In genomic region chr13:89548203-89548740, GRCm38 (mm10) we compare ENCODE assay signal across 9 mouse cellular contexts. TPM values are rescaled to one million over a fixed set of nuclear protein-coding genes. Genes with fewer than 3 reads are reported as not detected.
DNase-seq lines count a peak whose midpoint lies in the region; ATAC-seq and TF ChIP-seq lines count a peak whose summit lies in the region.
"Had no signal": no experiment of that assay in that cellular context is flagged by ENCODE, and none has a peak within 500 bp of the region (broad histone marks: within the 10 kb centered on the region; RNA-seq: fewer than 3 reads in every experiment).

No protein-coding gene starts in this region.

- H3K4me2 ChIP-seq in forebrain, embryonic 11.5 days (ENCODE audit: low read depth, low read length, severe bottlenecking): no peak overlapping the region
- no peak overlapping the region for H3K4me2 ChIP-seq in forebrain, embryonic 16.5 days (ENCODE audit: low read length)
- no peak overlapping the region for H3K4me2 ChIP-seq in kidney, embryonic 16.5 days (replicated peaks; ENCODE audit: low read depth, low read length)
- H3K4me2 ChIP-seq: neural tube, embryonic 12.5 days had no signal

- H3K36me3 ChIP-seq in forebrain, embryonic 11.5 days (ENCODE audit: control insufficient read depth, insufficient read depth, low read length): no peaks in the 10 kb centered on the region
- no peaks in the 10 kb centered on the region for H3K36me3 ChIP-seq in forebrain, embryonic 16.5 days (ENCODE audit: control insufficient read depth, insufficient read depth)
- no peaks in the 10 kb centered on the region for H3K36me3 ChIP-seq in kidney, embryonic 16.5 days (ENCODE audit: insufficient read depth, low read length)
- H3K36me3 ChIP-seq: neural tube, embryonic 12.5 days had no signal

- peak; percentile 50; the same call in 1 of the 2 replicates for ATAC-seq in forebrain, embryonic 11.5 days (replicated peaks; ENCODE audit: low FRiP score)
- ATAC-seq in forebrain, embryonic 16.5 days: no peak; the same call in 1 of the 2 replicates
- peak; percentile 70 for ATAC-seq in kidney, embryonic 16.5 days (ENCODE audit: low FRiP score, low TSS enrichment)

- H3K27ac ChIP-seq in forebrain, embryonic 11.5 days (ENCODE audit: low read depth, low read length): no peak overlapping the region
- H3K27ac ChIP-seq in forebrain, embryonic 16.5 days (ENCODE audit: low read length): no peak overlapping the region
- no peak overlapping the region for H3K27ac ChIP-seq in embryonic fibroblast, embryonic 13.5 days (ENCODE audit: insufficient read depth, low read length)
- no peak overlapping the region for H3K27ac ChIP-seq in kidney, embryonic 16.5 days (ENCODE audit: low read length)
- H3K27ac ChIP-seq: neural tube, embryonic 12.5 days had no signal

- DNase-seq in forebrain, embryonic 11.5 days (ENCODE audit: low spot score): peak; percentile 66
- DNase-seq in right cerebral cortex, postnatal 10 days (ENCODE audit: low spot score in 2 of 2): peak; percentile 67 to 80
- DNase-seq in right cerebral cortex, adult 18-20 months: no peak
- peak; percentile 73 for DNase-seq in lung, postnatal 10 days
- DNase-seq in thymus, postnatal 25 days: peak; percentile 18

- H3K27me3 ChIP-seq in forebrain, embryonic 11.5 days (ENCODE audit: control insufficient read depth, insufficient read depth, low read length): no peaks in the 10 kb centered on the region
- no peaks in the 10 kb centered on the region for H3K27me3 ChIP-seq in forebrain, embryonic 16.5 days (replicated peaks; ENCODE audit: control insufficient read depth, insufficient read depth, low read length)
- H3K27me3 ChIP-seq in kidney, embryonic 16.5 days (ENCODE audit: insufficient read depth, low read length): no peaks in the 10 kb centered on the region
- H3K27me3 ChIP-seq: neural tube, embryonic 12.5 days had no signal

- no peak overlapping the region for H3K9ac ChIP-seq in forebrain, embryonic 11.5 days (ENCODE audit: low read length)
- H3K9ac ChIP-seq in forebrain, embryonic 16.5 days (replicated peaks; ENCODE audit: low read depth, low read length): no peak overlapping the region
- no peak overlapping the region for H3K9ac ChIP-seq in kidney, embryonic 16.5 days (replicated peaks; ENCODE audit: low read length)
- H3K9ac ChIP-seq: neural tube, embryonic 12.5 days had no signal

- no peak for TF ChIP-seq POLR2A in embryonic fibroblast, embryonic 13.5 days (IDR thresholded peaks at IDR 0.05; ENCODE audit: low read depth, low read length)

- 37% methylated on average over 2 of the region's 2 CpGs for WGBS in forebrain, embryonic 11.5 days
- 12% methylated on average over 2 of the region's 2 CpGs for WGBS in forebrain, embryonic 16.5 days
- 10% methylated on average over 2 of the region's 2 CpGs for WGBS in kidney, embryonic 16.5 days

- no peaks in the 10 kb centered on the region for H3K9me3 ChIP-seq in forebrain, embryonic 11.5 days (ENCODE audit: control insufficient read depth, low read length)
- H3K9me3 ChIP-seq in forebrain, embryonic 16.5 days (ENCODE audit: control insufficient read depth, low read length): no peaks in the 10 kb centered on the region
- no peaks in the 10 kb centered on the region for H3K9me3 ChIP-seq in kidney, embryonic 16.5 days (ENCODE audit: low read length)
- H3K9me3 ChIP-seq: neural tube, embryonic 12.5 days had no signal

- H3K4me3 ChIP-seq in forebrain, embryonic 11.5 days (ENCODE audit: low read depth, low read length): no peak overlapping the region
- H3K4me3 ChIP-seq in forebrain, embryonic 16.5 days (replicated peaks; ENCODE audit: low read length): no peak overlapping the region
- H3K4me3 ChIP-seq in embryonic fibroblast, embryonic 13.5 days (ENCODE audit: insufficient read depth, low read length): no peak overlapping the region
- H3K4me3 ChIP-seq in kidney, embryonic 16.5 days (ENCODE audit: low read length): no peak overlapping the region
- H3K4me3 ChIP-seq: neural tube, embryonic 12.5 days had no signal

- H3K4me1 ChIP-seq in forebrain, embryonic 11.5 days (replicated peaks; ENCODE audit: control insufficient read depth, insufficient read depth, low read length): no peaks in the 10 kb centered on the region
- H3K4me1 ChIP-seq in forebrain, embryonic 16.5 days (replicated peaks; ENCODE audit: control insufficient read depth, insufficient read depth, low read length): no peaks in the 10 kb centered on the region
- no peaks in the 10 kb centered on the region for H3K4me1 ChIP-seq in embryonic fibroblast, embryonic 13.5 days (ENCODE audit: control insufficient read depth, insufficient read depth, low read length)
- no peaks in the 10 kb centered on the region for H3K4me1 ChIP-seq in kidney, embryonic 16.5 days (ENCODE audit: insufficient read depth, low read length)
- H3K4me1 ChIP-seq: neural tube, embryonic 12.5 days had no signal

- TF ChIP-seq CTCF in embryonic fibroblast, embryonic 13.5 days (IDR thresholded peaks at IDR 0.05; ENCODE audit: borderline replicate concordance, insufficient read depth, low read length): peak; percentile 23; the same call in 1 of the 2 replicates

RNA-seq across cellular contexts. Expression of gene Hapln1, which starts 8.7 kb away (rescaled TPM):
- 18.6 and 19.7 TPM in 2 replicates for polyA plus RNA-seq in forebrain, embryonic 11.5 days (2014; fragmentation: Nextera tagmentation; extraction: Ambion mirVana)
- polyA plus RNA-seq in forebrain, embryonic 16.5 days (2015; fragmentation: Nextera tagmentation; extraction: Ambion mirVana): 0.23 and 1.8 TPM in 2 replicates
- polyA plus RNA-seq in embryonic fibroblast, embryonic 13.5 days (2011; ENCODE audit: insufficient read length, low read depth, missing spikeins): 0.20 and 0.33 TPM in 2 replicates
- polyA plus RNA-seq in kidney, embryonic 16.5 days (2015; fragmentation: Nextera tagmentation; extraction: Ambion mirVana): 9.0 TPM in 2 replicates
